Mouse (Mus musculus) kidney, embryonic 15.5 days (tissue): ENCODE results near the gene Nfia. TPM values are rescaled to one million over a fixed set of nuclear protein-coding genes. Genes with fewer than 3 reads are reported as not detected.
A peak's percentile ranks its signal among the peaks of the same experiment; 100 is the strongest.

Experiments
- ATAC-seq: fragments of 200-750 bp; cut with Nextera tagmentation; replicated peaks from 2 replicates; pipeline ENCODE4 v1.8.0; 2017; ENCODE audit warnings: moderate TSS enrichment; ENCODE audit not compliant: low FRiP score
- H3K27ac ChIP-seq: fragments of 300-500 bp; sonication (generic); 2 replicates; pipeline ENCODE4 v1.5.1; 2015; ENCODE audit warnings: mild to moderate bottlenecking, inconsistent platforms
- H3K27me3 ChIP-seq: fragments of 300-500 bp; sonication (generic); 2 replicates; pipeline ENCODE4 v1.6.1; 2015; ENCODE audit warnings: inconsistent platforms
- H3K36me3 ChIP-seq: fragments of 300-500 bp; sonication (generic); 2 replicates; pipeline ENCODE4 v1.6.1; 2015; ENCODE audit warnings: inconsistent platforms
- H3K4me1 ChIP-seq: fragments of 300-500 bp; sonication (generic); 2 replicates; pipeline ENCODE4 v1.6.1; 2015; ENCODE audit warnings: inconsistent platforms
- H3K4me2 ChIP-seq: fragments of 300-500 bp; sonication (generic); 2 replicates; pipeline ENCODE4 v1.6.1; 2015; ENCODE audit warnings: moderate library complexity, mild to moderate bottlenecking, inconsistent platforms
- H3K4me3 ChIP-seq: fragments of 300-500 bp; sonication (generic); replicated peaks from 2 replicates; pipeline ENCODE4 v1.5.1; 2015; ENCODE audit warnings: mild to moderate bottlenecking, inconsistent platforms
- H3K9ac ChIP-seq: fragments of 300-500 bp; sonication (generic); 2 replicates; pipeline ENCODE4 v1.6.1; 2015; ENCODE audit warnings: mild to moderate bottlenecking, inconsistent platforms
- H3K9me3 ChIP-seq: fragments of 300-500 bp; sonication (generic); replicated peaks from 2 replicates; pipeline ENCODE4 v1.6.1; 2016; ENCODE audit warnings: inconsistent platforms
- WGBS: fragments of 180-500 bp; shearing (Covaris S2); methylation state at CpG from one replicate; pipeline ENCODE4 v1.1.7; 2015; ENCODE audit warnings: mixed read lengths; 5-methylcytosine and 5-hydroxymethylcytosine counted together
- polyA plus RNA-seq: library from polyadenylated mRNA; unstranded; fragments of >200 nt; fragmentation: Nextera tagmentation; extraction: Ambion mirVana; gene quantifications from 2 replicates; pipeline ENCODE4 v1.2.1, GENCODE M21; 2015

Gene Nfia
- polyA plus RNA-seq, 1 experiment from 2014 or later: 29.3 TPM

DNA sequence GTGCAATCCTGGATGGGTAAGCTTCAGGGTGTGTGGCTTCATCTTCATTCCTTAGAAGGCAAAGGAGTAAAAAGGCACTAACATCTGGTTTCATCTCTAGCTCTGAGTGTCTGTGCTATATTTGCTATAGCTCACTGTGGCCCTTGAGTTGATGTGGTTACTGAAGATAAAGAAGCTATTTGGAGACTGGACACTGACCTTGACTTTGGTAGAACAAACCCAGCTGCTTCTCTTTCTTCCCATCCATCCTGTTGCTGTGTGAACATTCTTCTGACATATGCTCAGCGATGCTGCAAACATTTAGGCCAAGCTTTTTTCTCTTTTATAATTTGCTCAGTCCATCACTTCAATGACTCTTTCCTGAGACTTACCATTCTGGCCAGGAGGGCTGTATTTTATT, 114.7 kb downstream of the Nfia start:
- H3K4me2 ChIP-seq: no peak overlapping the region
- 85% methylated on average over 1 of the region's 1 CpGs for WGBS

GRCm38 (mm10) chr4:97891063-97891462, 118.5 kb downstream of the Nfia start:
- no peaks in the 10 kb centered on the region for H3K4me1 ChIP-seq
- no peaks in the 10 kb centered on the region for H3K36me3 ChIP-seq
- H3K9me3 ChIP-seq: no peaks in the 10 kb centered on the region
- no peaks in the 10 kb centered on the region for H3K27me3 ChIP-seq
- ATAC-seq: no peak
- H3K9ac ChIP-seq: no peak overlapping the region
- no peak overlapping the region for H3K27ac ChIP-seq
- WGBS: 84% methylated on average over 3 of the region's 3 CpGs
- no peak overlapping the region for H3K4me2 ChIP-seq
- H3K4me3 ChIP-seq: no peak overlapping the region

More for the DNA sequence above, 114.7 kb downstream of the Nfia start:
- ATAC-seq: no peak
- Histone ChIP-seq H3K9me3 (no peaks in the 10 kb centered on the region), H3K9ac (no peak overlapping the region), H3K4me1 (no peaks in the 10 kb centered on the region), H3K27ac (no peak overlapping the region), H3K4me3 (no peak overlapping the region), H3K27me3 (no peaks in the 10 kb centered on the region), H3K36me3 (no peaks in the 10 kb centered on the region)

DNA sequence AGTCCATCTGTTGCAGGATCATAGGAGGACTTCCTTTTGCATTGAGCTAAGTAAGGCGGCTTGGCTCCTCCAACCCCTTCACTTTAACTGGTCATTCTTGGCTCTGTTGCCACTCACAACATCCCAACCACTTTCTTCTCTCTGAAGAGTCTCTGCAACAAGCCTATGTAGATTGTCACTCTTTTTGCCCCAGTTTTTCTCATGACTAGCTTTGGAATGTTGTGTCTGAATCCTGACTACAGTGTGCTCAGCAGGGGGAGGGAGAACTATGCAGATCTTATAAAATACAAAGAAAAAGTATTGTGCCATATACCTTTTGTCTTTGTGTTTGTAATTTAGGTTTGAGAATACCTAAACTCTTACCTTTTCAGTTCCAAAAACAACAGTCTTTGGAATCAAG, 119.1 kb downstream of the Nfia start:
- 83% methylated on average over 1 of the region's 1 CpGs for WGBS
- H3K36me3 ChIP-seq: no peaks in the 10 kb centered on the region
- no peak for ATAC-seq

GRCm38 (mm10) chr4:97893915-97894884, 121.7 kb downstream of the Nfia start:
- Histone ChIP-seq H3K27me3 (no peaks in the 10 kb centered on the region), H3K36me3 (no peaks in the 10 kb centered on the region), H3K9me3 (no peaks in the 10 kb centered on the region), H3K27ac (no peak overlapping the region), H3K4me3 (no peak overlapping the region), H3K4me2 (no peak overlapping the region), H3K4me1 (no peaks in the 10 kb centered on the region), H3K9ac (no peak overlapping the region)
- no peak for ATAC-seq
- 86% methylated on average over 10 of the region's 10 CpGs for WGBS

More for the DNA sequence above, 119.1 kb downstream of the Nfia start:
- no peak overlapping the region for H3K4me3 ChIP-seq
- H3K9ac ChIP-seq: no peak overlapping the region
- no peak overlapping the region for H3K4me2 ChIP-seq
- no peaks in the 10 kb centered on the region for H3K9me3 ChIP-seq
- no peaks in the 10 kb centered on the region for H3K27me3 ChIP-seq
- no peaks in the 10 kb centered on the region for H3K4me1 ChIP-seq
- H3K27ac ChIP-seq: no peak overlapping the region

- no peaks in the 10 kb centered on the region for H3K36me3 ChIP-seq
- H3K27ac ChIP-seq: no peak overlapping the region
- H3K4me1 ChIP-seq: no peaks in the 10 kb centered on the region
- H3K27me3 ChIP-seq: no peaks in the 10 kb centered on the region
- WGBS: 94% methylated on average over 5 of the region's 5 CpGs
- no peak for ATAC-seq
- no peak overlapping the region for H3K4me3 ChIP-seq
- no peaks in the 10 kb centered on the region for H3K9me3 ChIP-seq
- no peak overlapping the region for H3K4me2 ChIP-seq
- no peak overlapping the region for H3K9ac ChIP-seq
These were observed 123.4 kb downstream of the Nfia start for GRCm38 (mm10) chr4:97895940-97896339.

DNA sequence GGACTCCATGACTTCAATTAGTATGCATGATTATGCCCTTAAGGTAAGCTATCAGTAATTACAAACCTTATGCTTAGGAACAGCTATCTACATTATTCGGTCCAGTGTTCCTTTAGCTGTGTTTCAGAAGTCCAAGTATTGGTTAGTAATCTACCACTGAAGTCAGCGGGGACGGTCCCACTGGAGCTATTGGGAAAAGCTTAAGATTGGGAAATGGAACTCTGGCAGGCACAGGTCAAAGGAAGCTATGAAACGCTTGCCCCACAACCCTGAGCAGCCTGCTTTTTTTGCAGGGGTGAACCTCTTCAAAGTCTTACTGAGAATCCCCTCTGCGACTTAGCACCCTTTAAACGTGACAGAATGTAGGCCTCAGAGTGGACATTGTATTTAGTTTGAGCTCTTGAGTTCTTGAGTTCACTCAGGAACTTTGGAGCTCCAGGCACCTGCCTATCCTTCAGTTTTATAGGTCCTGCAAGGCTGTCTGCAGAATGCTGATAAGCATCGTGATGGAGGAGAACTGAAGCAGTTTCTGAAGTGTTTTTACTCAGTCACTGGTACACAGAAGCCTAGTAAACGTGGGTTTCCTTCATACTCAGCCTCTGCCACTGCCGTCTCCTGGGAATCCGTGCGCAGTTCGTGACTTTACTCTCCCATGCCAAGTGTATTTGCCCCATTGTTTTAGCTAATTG, 127.9 kb downstream of the Nfia start:
- Histone ChIP-seq H3K4me2 (no peak overlapping the region), H3K27me3 (no peaks in the 10 kb centered on the region), H3K4me1 (no peaks in the 10 kb centered on the region), H3K36me3 (no peaks in the 10 kb centered on the region), H3K4me3 (no peak overlapping the region), H3K9me3 (no peaks in the 10 kb centered on the region), H3K27ac (no peak overlapping the region), H3K9ac (no peak overlapping the region)
- WGBS: 81% methylated on average over 12 of the region's 12 CpGs
- ATAC-seq: no peak

GRCm38 (mm10) chr4:97905826-97906225, 133.3 kb downstream of the Nfia start:
- no peaks in the 10 kb centered on the region for H3K4me1 ChIP-seq
- H3K4me2 ChIP-seq: no peak overlapping the region
- H3K4me3 ChIP-seq: no peak overlapping the region
- no peaks in the 10 kb centered on the region for H3K36me3 ChIP-seq
- no peaks in the 10 kb centered on the region for H3K27me3 ChIP-seq
- no peak for ATAC-seq
- no peaks in the 10 kb centered on the region for H3K9me3 ChIP-seq
- H3K27ac ChIP-seq: no peak overlapping the region
- 73% methylated on average over 4 of the region's 4 CpGs for WGBS
- no peak overlapping the region for H3K9ac ChIP-seq

DNA sequence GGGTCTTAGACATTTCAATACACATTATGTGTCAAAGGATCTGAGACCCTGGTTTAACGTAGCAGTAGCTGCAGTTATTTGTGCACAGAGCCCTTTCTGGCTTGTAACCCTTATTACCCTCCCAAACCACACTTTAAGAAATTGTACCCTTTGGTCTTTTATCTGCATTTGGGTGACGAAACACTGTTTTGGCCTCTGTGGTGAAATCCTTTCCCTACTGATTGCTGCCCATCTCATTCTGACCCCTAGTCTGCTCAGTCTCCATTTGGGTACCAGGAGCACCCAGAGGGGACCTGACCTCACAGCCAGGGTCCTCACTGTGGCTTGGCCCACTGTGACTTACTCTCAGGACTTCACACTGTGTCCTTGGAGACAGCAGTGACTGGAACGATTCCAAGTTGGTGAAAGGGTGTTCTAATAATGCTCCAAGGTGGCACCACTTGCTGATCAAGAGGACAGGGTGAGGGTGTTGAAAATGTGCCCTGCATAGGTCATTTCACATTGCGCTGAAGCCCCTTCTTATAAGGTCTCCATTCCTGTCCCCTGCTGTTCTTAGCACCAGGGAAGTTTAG, 136.1 kb downstream of the Nfia start:
- no peaks in the 10 kb centered on the region for H3K9me3 ChIP-seq
- H3K27me3 ChIP-seq: no peaks in the 10 kb centered on the region
- WGBS: 63% methylated on average over 4 of the region's 4 CpGs
- no peaks in the 10 kb centered on the region for H3K4me1 ChIP-seq
- no peak overlapping the region for H3K4me2 ChIP-seq
- H3K9ac ChIP-seq: no peak overlapping the region
- no peak for ATAC-seq
- no peak overlapping the region for H3K27ac ChIP-seq
- no peak overlapping the region for H3K4me3 ChIP-seq
- no peaks in the 10 kb centered on the region for H3K36me3 ChIP-seq

DNA sequence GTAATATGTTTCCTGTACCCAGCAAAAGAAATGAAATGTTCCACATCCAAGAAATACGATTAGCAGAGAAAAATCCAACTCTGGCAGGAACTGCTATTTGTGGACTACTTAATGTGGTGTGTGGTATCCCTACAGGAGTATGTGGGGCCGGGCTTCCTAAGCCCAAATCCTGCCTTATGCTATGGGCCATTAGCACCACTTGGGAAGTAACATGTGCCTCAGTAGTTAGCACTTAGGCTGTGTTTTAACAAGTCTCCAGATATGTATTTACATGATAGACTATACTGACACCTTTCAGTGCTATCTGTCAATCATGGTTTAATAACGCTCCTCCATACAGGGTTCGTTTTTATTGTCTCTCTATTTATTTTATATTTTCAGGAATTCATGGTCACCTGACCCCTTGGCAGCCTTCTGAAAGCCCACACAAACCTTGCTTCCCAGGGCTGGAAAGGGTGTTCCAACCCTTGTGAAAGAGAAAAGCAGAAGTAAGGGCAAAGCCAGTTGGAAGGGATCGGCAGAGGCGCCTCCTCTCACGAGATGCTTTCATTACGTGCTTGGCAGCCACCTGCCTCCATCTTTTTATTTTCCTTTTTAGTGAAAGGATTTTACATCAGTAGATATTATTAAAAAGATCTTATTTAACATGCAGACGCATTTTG, 137.7 kb downstream of the Nfia start:
- no peak for ATAC-seq
- Histone ChIP-seq H3K27me3 (no peaks in the 10 kb centered on the region), H3K4me2 (no peak overlapping the region), H3K36me3 (no peaks in the 10 kb centered on the region), H3K4me3 (no peak overlapping the region), H3K9ac (no peak overlapping the region), H3K27ac (no peak overlapping the region), H3K4me1 (no peaks in the 10 kb centered on the region), H3K9me3 (no peaks in the 10 kb centered on the region)
- 92% methylated on average over 9 of the region's 9 CpGs for WGBS

- no peak overlapping the region for H3K4me3 ChIP-seq
- no peak overlapping the region for H3K27ac ChIP-seq
- H3K9ac ChIP-seq: no peak overlapping the region
- H3K4me2 ChIP-seq: no peak overlapping the region
- no peaks in the 10 kb centered on the region for H3K9me3 ChIP-seq
- 0 out of 2 replicates have a peak, but pooled peaks have one; percentile 43 for ATAC-seq
- no peaks in the 10 kb centered on the region for H3K36me3 ChIP-seq
- H3K4me1 ChIP-seq: no peaks in the 10 kb centered on the region
- 87% methylated on average over 27 of the region's 27 CpGs for WGBS
- no peaks in the 10 kb centered on the region for H3K27me3 ChIP-seq
These were observed 138.4 kb downstream of the Nfia start for GRCm38 (mm10) chr4:97910777-97911580.

DNA sequence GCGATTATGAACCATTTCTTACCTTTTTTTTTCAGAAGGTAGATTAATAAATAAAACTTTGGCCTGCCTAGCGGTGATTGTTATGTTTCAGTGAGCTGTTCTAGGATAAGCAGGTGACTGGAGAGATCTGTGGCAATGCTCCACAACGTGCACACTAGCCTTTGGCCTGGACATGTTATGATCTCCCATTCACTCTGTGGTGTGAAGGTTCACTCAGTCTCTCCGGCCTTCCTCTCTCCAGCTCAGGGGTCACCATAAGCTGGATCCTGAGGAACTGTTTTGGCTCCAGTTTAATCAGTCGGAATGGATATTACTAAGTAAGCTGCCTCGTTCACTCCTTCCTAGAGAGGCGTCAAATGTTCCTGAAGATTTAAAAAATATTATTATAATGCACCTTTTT, 139.2 kb downstream of the Nfia start:
- Histone ChIP-seq H3K36me3 (no peaks in the 10 kb centered on the region), H3K9me3 (no peaks in the 10 kb centered on the region), H3K4me3 (no peak overlapping the region), H3K4me2 (no peak overlapping the region), H3K27me3 (no peaks in the 10 kb centered on the region), H3K4me1 (no peaks in the 10 kb centered on the region), H3K27ac (no peak overlapping the region), H3K9ac (no peak overlapping the region)
- no peak for ATAC-seq
- WGBS: 89% methylated on average over 7 of the region's 7 CpGs
